Mouse (Mus musculus): Measurements from ENCODE around the gene Pom121.

DNA sequence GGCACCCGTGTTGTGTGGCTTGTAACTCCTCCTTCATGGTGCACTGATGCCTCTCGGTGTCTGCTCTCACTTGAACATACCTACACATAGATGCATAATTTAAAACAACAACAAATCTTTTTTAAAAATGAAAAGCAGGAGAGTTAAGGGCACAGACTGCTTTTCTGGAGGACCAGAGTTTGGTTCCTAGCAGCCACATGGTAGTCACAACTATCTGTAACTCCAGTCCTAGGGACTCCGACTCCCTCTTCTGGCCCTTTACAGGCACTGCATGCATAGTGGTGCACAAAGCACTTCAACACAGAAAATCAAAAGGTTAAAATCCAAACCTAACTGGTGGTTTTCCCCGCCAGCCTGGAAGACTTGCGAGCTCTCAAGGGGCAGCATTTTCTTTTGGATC lies 20.7 kb downstream of the Pom121 start:
- TF ChIP-seq POLR2A (IDR thresholded peaks at IDR 0.05; ENCODE audit: borderline replicate concordance, extremely low read depth, insufficient read depth, insufficient read length, poor library complexity, severe bottlenecking) (no peak), CTCF (IDR thresholded peaks at IDR 0.05; ENCODE audit: borderline replicate concordance, extremely low read depth, insufficient read depth, insufficient read length) (no peak)
